Mouse (Mus musculus): ENCODE results near the gene Uncx. TPM values are rescaled to one million over a fixed set of nuclear protein-coding genes. Genes with fewer than 3 reads are reported as not detected.

Gene Uncx
- polyA plus RNA-seq, 1 experiment from 2014 or later: 0.11 TPM

- no peak overlapping the region for H3K4me2 ChIP-seq
- peaks cover 26% of the 10 kb centered on the region for H3K4me1 ChIP-seq (replicated peaks)
- WGBS: 59% methylated on average over 14 of the region's 14 CpGs
- no peak overlapping the region for H3K4me3 ChIP-seq (replicated peaks)
- no peaks in the 10 kb centered on the region for H3K36me3 ChIP-seq
- H3K9me3 ChIP-seq: no peaks in the 10 kb centered on the region
- no peak overlapping the region for H3K9ac ChIP-seq (replicated peaks)
- peaks cover 24% of the 10 kb centered on the region for H3K27me3 ChIP-seq
- no peak overlapping the region for H3K27ac ChIP-seq
- no peak for ATAC-seq (ENCODE audit: insufficient number of reproducible peaks, insufficient read depth, low FRiP score, low TSS enrichment, low read depth)
These were observed 23.0 kb upstream of the Uncx start for GRCm38 (mm10) chr5:139520069-139520834.

DNA sequence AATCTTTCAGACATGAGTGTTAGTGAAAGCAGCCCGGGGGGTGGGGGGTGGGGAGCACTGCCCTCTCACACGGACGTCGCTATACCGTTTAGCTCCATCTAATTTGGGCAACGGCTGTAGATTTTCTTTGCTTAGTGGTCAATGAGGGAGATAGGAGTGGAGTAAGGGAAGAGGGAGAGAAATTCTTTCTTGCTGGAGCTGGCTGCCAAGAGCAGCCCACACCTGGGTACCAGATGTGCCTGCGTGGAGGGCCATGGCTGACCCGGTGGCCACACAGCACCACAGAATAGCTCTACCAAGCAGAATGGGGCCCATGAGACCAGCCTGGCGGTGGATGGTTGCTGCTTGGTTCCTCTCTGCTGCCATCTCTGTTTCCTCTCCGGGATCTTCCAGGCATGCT is 21.3 kb upstream of the Uncx start:
- Histone ChIP-seq H3K4me2 (peak overlapping the region; percentile 30), H3K27me3 (peaks cover 19% of the 10 kb centered on the region), H3K4me3 (replicated peaks) (no peak overlapping the region), H3K9ac (replicated peaks) (no peak overlapping the region), H3K36me3 (no peaks in the 10 kb centered on the region), H3K4me1 (replicated peaks) (peaks cover 22% of the 10 kb centered on the region), H3K27ac (peak overlapping the region; percentile 88), H3K9me3 (no peaks in the 10 kb centered on the region)
- ATAC-seq (ENCODE audit: insufficient number of reproducible peaks, insufficient read depth, low FRiP score, low TSS enrichment, low read depth): peak; percentile 42; the same call in 1 of the 2 replicates
- 31% methylated on average over 10 of the region's 10 CpGs for WGBS

DNA sequence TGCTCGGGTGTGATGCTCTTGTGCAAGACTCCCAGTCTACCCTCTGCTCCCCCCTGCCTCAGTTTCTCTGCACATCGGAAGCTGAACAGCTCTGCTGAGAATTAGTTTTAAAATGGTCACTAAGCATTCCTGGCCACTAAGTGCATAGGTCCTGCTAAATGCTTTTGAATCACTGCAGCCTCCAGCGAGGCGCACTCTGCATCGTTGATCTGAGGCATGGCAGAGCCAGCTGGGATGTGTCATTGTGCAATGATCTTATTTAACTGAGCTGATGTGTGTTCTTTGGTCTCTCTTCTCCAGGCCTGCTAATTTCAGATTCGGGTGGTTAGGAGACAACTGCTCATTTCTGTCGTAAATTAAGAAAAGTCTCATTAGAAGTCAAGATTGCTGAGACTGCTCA is 14.4 kb upstream of the Uncx start:
- H3K9me3 ChIP-seq: no peaks in the 10 kb centered on the region
- H3K4me3 ChIP-seq (replicated peaks): no peak overlapping the region
- H3K27ac ChIP-seq: no peak overlapping the region
- no peaks in the 10 kb centered on the region for H3K4me1 ChIP-seq (replicated peaks)
- H3K9ac ChIP-seq (replicated peaks): no peak overlapping the region
- peaks cover 71% of the 10 kb centered on the region for H3K27me3 ChIP-seq
- no peak for ATAC-seq (ENCODE audit: insufficient number of reproducible peaks, insufficient read depth, low FRiP score, low TSS enrichment, low read depth)
- H3K36me3 ChIP-seq: no peaks in the 10 kb centered on the region
- no peak overlapping the region for H3K4me2 ChIP-seq
- WGBS: 66% methylated on average over 7 of the region's 7 CpGs

- no peaks in the 10 kb centered on the region for H3K36me3 ChIP-seq
- no peak overlapping the region; the same call in 1 of the 2 replicates for H3K9ac ChIP-seq (replicated peaks)
- no peak; the same call in 1 of the 2 replicates for ATAC-seq (ENCODE audit: insufficient number of reproducible peaks, insufficient read depth, low FRiP score, low TSS enrichment, low read depth)
- peak overlapping the region; percentile 21 for H3K4me3 ChIP-seq (replicated peaks)
- no peak overlapping the region for H3K27ac ChIP-seq
- H3K27me3 ChIP-seq: peaks cover 92% of the 10 kb centered on the region
- no peaks in the 10 kb centered on the region for H3K9me3 ChIP-seq
- under 1% methylated on average over 34 of the region's 34 CpGs for WGBS
- peak overlapping the region; percentile 44 for H3K4me2 ChIP-seq
- H3K4me1 ChIP-seq (replicated peaks): peaks cover 14% of the 10 kb centered on the region
These were observed 7.8 kb upstream of the Uncx start for GRCm38 (mm10) chr5:139535386-139535919.

- Histone ChIP-seq H3K9me3 (no peaks in the 10 kb centered on the region), H3K4me1 (replicated peaks) (peaks cover 17% of the 10 kb centered on the region), H3K9ac (replicated peaks) (no peak overlapping the region), H3K4me2 (no peak overlapping the region), H3K4me3 (replicated peaks) (peak overlapping the region; percentile 21; the same call in 1 of the 2 replicates), H3K36me3 (no peaks in the 10 kb centered on the region), H3K27me3 (peaks cover 96% of the 10 kb centered on the region), H3K27ac (no peak overlapping the region)
- ATAC-seq (ENCODE audit: insufficient number of reproducible peaks, insufficient read depth, low FRiP score, low TSS enrichment, low read depth): no peak
- WGBS: 1% methylated on average over 26 of the region's 26 CpGs
These were observed 6.9 kb upstream of the Uncx start for GRCm38 (mm10) chr5:139536211-139536910.

DNA sequence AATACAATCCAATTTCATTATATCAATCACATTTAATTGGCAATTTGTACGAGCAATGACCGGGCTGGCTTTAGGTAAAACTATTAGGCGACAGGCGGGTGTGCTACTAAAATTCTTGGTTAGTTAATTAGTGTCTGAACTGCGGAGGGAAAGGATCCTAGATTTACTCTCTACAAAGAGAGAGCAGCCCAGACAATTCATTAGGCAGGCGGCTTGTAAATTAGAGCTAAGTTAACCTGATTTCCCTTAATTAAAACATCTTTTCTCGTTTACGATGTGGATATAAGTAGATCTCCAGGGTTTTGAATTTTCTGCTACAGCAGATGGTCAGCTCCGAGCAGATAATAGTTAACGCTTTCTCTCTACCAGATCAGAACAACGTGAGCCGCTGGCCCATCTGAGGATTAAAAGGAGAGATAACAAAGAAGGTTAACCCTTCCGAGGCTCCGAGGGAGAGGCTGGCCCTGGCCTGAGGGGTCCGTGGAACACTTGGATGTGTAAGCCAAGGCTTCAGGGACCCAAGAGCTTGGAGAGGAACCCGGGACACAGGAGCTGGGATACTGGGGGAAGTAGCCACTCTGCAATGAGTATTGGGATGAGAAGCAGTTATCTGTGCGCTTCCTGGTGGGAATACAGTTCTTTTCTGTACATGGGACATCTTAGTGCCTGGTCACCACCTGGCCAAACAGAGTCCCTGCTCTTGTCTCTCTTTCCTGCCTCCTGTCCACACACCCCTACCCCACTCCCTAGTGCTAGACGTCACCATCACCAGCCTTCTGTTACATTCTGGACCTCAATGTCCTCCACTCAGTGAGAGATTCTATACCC is 6.2 kb upstream of the Uncx start:
- peaks cover 96% of the 10 kb centered on the region for H3K27me3 ChIP-seq
- no peak overlapping the region for H3K9ac ChIP-seq (replicated peaks)
- no peak for ATAC-seq (ENCODE audit: insufficient number of reproducible peaks, insufficient read depth, low FRiP score, low TSS enrichment, low read depth)
- H3K27ac ChIP-seq: no peak overlapping the region
- peaks cover 17% of the 10 kb centered on the region for H3K4me1 ChIP-seq (replicated peaks)
- 3% methylated on average over 18 of the region's 18 CpGs for whole genome bisulfite sequencing
- H3K9me3 ChIP-seq: no peaks in the 10 kb centered on the region
- no peaks in the 10 kb centered on the region for H3K36me3 ChIP-seq
- H3K4me2 ChIP-seq: no peak overlapping the region
- H3K4me3 ChIP-seq (replicated peaks): no peak overlapping the region

GRCm38 (mm10) chr5:139537739-139538135 is 5.6 kb upstream of the Uncx start:
- Histone ChIP-seq H3K4me1 (replicated peaks) (peaks cover 17% of the 10 kb centered on the region), H3K27ac (no peak overlapping the region), H3K36me3 (no peaks in the 10 kb centered on the region), H3K4me2 (no peak overlapping the region), H3K9ac (replicated peaks) (no peak overlapping the region), H3K27me3 (peaks cover 96% of the 10 kb centered on the region), H3K4me3 (replicated peaks) (no peak overlapping the region), H3K9me3 (no peaks in the 10 kb centered on the region)
- WGBS: 5% methylated on average over 3 of the region's 3 CpGs
- no peak for ATAC-seq (ENCODE audit: insufficient number of reproducible peaks, insufficient read depth, low FRiP score, low TSS enrichment, low read depth)

DNA sequence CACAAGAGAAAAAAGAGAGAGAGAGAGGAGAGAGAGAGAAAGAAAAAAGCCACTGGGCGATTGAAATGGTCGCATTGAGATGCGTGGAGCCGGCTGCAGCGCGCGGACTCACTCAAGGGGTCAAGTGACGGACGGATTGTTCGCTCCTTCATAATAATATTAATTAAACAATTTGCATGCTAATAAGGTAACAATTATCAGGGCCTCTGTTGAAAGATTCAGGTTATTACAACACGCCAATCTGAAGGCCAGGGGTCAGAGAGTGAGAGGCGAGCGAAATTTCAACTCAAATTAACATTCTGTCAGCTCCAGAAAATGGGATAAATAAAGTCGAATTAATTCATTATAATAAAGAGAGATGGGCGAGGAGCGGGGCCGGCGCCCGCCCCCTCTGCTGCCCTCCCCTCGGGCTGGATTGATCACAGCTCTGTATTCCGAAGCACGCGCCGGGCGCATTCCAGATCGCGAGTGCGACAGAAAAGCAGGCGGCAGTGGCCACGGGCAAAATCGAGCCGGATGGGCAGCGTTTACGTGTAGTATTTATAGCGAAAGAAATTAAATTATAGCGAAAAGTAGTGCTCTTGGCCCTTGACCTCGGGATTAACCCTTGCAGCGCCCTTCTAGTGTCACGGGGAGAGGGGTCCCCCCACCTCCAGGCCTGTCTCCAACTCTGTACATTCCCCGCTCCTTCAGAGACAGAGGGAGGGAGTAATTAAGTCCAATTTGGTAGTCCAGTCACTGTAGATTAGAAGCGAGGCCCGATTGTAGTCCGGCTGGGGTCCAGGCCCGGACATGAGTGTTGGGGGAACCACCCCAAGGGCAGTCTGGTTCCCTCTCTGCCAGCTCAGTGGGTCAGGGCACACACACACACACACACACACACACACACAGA is 1.9 kb upstream of the Uncx start:
- Histone ChIP-seq H3K27me3 (peaks cover 98% of the 10 kb centered on the region), H3K4me3 (replicated peaks) (no peak overlapping the region; the same call in 1 of the 2 replicates), H3K4me2 (no peak overlapping the region), H3K27ac (no peak overlapping the region), H3K4me1 (replicated peaks) (peaks cover 13% of the 10 kb centered on the region), H3K9me3 (no peaks in the 10 kb centered on the region), H3K9ac (replicated peaks) (no peak overlapping the region), H3K36me3 (no peaks in the 10 kb centered on the region)
- no peak for ATAC-seq (ENCODE audit: insufficient number of reproducible peaks, insufficient read depth, low FRiP score, low TSS enrichment, low read depth)
- WGBS: 2% methylated on average over 44 of the region's 44 CpGs

DNA sequence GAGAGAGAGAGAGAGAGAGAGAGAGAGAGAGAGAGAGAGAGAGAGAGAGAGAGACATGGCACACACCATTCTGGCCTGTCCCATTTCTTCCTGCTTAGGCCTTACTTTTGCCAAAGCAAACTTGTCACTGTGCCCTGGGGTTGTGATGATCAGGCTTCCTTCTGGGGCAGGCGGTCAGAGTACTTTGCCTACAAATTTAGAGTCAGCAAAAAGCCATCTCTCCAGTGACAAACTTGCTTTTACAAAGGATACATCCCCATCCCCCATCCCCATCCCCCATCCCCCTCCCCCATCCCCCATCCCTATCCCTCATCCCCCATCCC is 1.3 kb upstream of the Uncx start:
- Histone ChIP-seq H3K27me3 (peaks cover 98% of the 10 kb centered on the region), H3K9me3 (no peaks in the 10 kb centered on the region), H3K27ac (no peak overlapping the region), H3K4me3 (replicated peaks) (no peak overlapping the region), H3K36me3 (no peaks in the 10 kb centered on the region), H3K4me1 (replicated peaks) (peaks cover 10% of the 10 kb centered on the region; the same call in 1 of the 2 replicates), H3K4me2 (no peak overlapping the region), H3K9ac (replicated peaks) (no peak overlapping the region)
- no peak for ATAC-seq (ENCODE audit: insufficient number of reproducible peaks, insufficient read depth, low FRiP score, low TSS enrichment, low read depth)
- WGBS: 5% methylated on average over 1 of the region's 1 CpGs

GRCm38 (mm10) chr5:139542556-139542955 is 738 bp upstream of the Uncx start:
- no peaks in the 10 kb centered on the region for H3K36me3 ChIP-seq
- H3K9ac ChIP-seq (replicated peaks): no peak overlapping the region
- H3K27ac ChIP-seq: no peak overlapping the region
- peaks cover 98% of the 10 kb centered on the region for H3K27me3 ChIP-seq
- H3K4me1 ChIP-seq (replicated peaks): peaks cover 16% of the 10 kb centered on the region; the same call in 1 of the 2 replicates
- no peaks in the 10 kb centered on the region for H3K9me3 ChIP-seq
- no peak overlapping the region for H3K4me2 ChIP-seq
- ATAC-seq (ENCODE audit: insufficient number of reproducible peaks, insufficient read depth, low FRiP score, low TSS enrichment, low read depth): no peak
- H3K4me3 ChIP-seq (replicated peaks): no peak overlapping the region
- 1% methylated on average over 5 of the region's 5 CpGs for WGBS

Data from limb, embryonic 12.5 days (tissue).